Mouse (Mus musculus): ENCODE results near the gene 4930544D05Rik. TPM values are rescaled to one million over a fixed set of nuclear protein-coding genes. Genes with fewer than 3 reads are reported as not detected.
A peak's percentile ranks its signal among the peaks of the same experiment; 100 is the strongest.

Gene 4930544D05Rik
- polyA plus RNA-seq, 1 experiment, result not detected

DNA sequence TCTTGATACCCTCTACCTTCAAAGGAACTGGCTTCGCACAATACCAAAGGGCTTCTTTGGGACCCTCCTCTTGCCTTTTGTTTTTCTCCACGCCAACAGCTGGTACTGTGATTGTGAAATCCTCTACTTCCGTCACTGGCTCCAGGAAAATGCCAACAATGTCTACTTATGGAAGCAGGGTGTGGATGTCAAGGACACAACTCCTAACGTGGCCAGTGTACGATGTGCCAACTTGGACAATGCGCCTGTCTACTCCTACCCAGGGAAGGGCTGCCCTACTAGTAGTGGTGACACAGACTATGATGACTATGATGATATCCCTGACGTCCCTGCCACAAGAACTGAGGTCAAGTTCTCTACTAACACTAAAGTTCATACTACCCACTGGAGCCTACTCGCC lies 24.3 kb downstream of the 4930544D05Rik start:
- Histone ChIP-seq H3K27me3 (ENCODE audit: control insufficient read depth, insufficient read depth, low read length) (no peaks in the 10 kb centered on the region), H3K36me3 (ENCODE audit: control insufficient read depth, insufficient read depth, low read length) (peaks cover 11% of the 10 kb centered on the region), H3K4me1 (ENCODE audit: control insufficient read depth, insufficient read depth, insufficient read length, low read length) (no peaks in the 10 kb centered on the region), H3K4me3 (ENCODE audit: low read depth, low read length) (no peak overlapping the region), H3K27ac (ENCODE audit: insufficient read depth, low read depth, low read length) (no peak overlapping the region)
- TF ChIP-seq POLR2A (IDR thresholded peaks at IDR 0.05; ENCODE audit: low read depth, low read length), result no peak
- no peak for TF ChIP-seq CTCF (IDR thresholded peaks at IDR 0.05; ENCODE audit: extremely low read depth, insufficient read length, insufficient replicate concordance, low read depth, low read length)
- whole genome bisulfite sequencing, result 62% methylated on average over 8 of the region's 8 CpGs

DNA sequence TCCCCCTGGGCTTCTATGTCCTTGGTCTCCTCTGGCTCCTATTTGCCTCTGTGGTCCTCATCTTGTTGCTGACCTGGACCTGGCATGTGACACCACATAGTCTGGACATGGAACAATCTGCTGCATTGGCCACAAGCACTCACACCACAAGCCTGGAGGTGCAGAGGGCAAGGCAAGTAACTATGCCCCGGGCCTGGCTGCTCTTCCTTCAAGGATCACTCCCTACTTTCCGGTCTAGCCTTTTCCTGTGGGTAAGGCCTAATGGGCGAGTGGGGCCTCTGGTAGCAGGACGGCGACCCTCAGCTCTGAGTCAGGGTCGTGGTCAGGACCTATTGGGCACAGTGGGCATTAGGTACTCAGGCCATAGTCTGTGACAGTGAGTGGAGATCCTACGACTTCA lies 25.6 kb downstream of the 4930544D05Rik start:
- Histone ChIP-seq H3K27me3 (ENCODE audit: control insufficient read depth, insufficient read depth, low read length) (no peaks in the 10 kb centered on the region), H3K27ac (ENCODE audit: insufficient read depth, low read depth, low read length) (no peak overlapping the region), H3K4me3 (ENCODE audit: low read depth, low read length) (no peak overlapping the region), H3K4me1 (ENCODE audit: control insufficient read depth, insufficient read depth, insufficient read length, low read length) (peaks cover 6% of the 10 kb centered on the region; the same call in 1 of the 2 replicates), H3K36me3 (ENCODE audit: control insufficient read depth, insufficient read depth, low read length) (peaks cover 20% of the 10 kb centered on the region)
- TF ChIP-seq POLR2A (IDR thresholded peaks at IDR 0.05; ENCODE audit: low read depth, low read length) (no peak), CTCF (IDR thresholded peaks at IDR 0.05; ENCODE audit: extremely low read depth, insufficient read length, insufficient replicate concordance, low read depth, low read length) (no peak)
- 80% methylated on average over 7 of the region's 7 CpGs for WGBS

- Histone ChIP-seq H3K27ac (ENCODE audit: insufficient read depth, low read depth, low read length) (no peak overlapping the region), H3K4me3 (ENCODE audit: low read depth, low read length) (no peak overlapping the region), H3K4me1 (ENCODE audit: control insufficient read depth, insufficient read depth, insufficient read length, low read length) (peaks cover 6% of the 10 kb centered on the region; the same call in 1 of the 2 replicates), H3K36me3 (ENCODE audit: control insufficient read depth, insufficient read depth, low read length) (peaks cover 20% of the 10 kb centered on the region), H3K27me3 (ENCODE audit: control insufficient read depth, insufficient read depth, low read length) (no peaks in the 10 kb centered on the region)
- 83% methylated on average over 6 of the region's 6 CpGs for WGBS
- TF ChIP-seq POLR2A (IDR thresholded peaks at IDR 0.05; ENCODE audit: low read depth, low read length), result no peak
- TF ChIP-seq CTCF (IDR thresholded peaks at IDR 0.05; ENCODE audit: extremely low read depth, insufficient read length, insufficient replicate concordance, low read depth, low read length), result no peak
Observed at GRCm38 (mm10) chr11:70643051-70643450, 27.4 kb downstream of the 4930544D05Rik start.

GRCm38 (mm10) chr11:70644564-70645103 lies 29.0 kb downstream of the 4930544D05Rik start:
- Histone ChIP-seq H3K27me3 (ENCODE audit: control insufficient read depth, insufficient read depth, low read length) (no peaks in the 10 kb centered on the region), H3K4me1 (ENCODE audit: control insufficient read depth, insufficient read depth, insufficient read length, low read length) (peaks cover 14% of the 10 kb centered on the region; the same call in 1 of the 2 replicates), H3K27ac (ENCODE audit: insufficient read depth, low read depth, low read length) (no peak overlapping the region), H3K36me3 (ENCODE audit: control insufficient read depth, insufficient read depth, low read length) (peaks cover 28% of the 10 kb centered on the region), H3K4me3 (ENCODE audit: low read depth, low read length) (no peak overlapping the region)
- WGBS, result 95% methylated on average over 8 of the region's 8 CpGs
- TF ChIP-seq CTCF (IDR thresholded peaks at IDR 0.05; ENCODE audit: extremely low read depth, insufficient read length, insufficient replicate concordance, low read depth, low read length) (no peak), POLR2A (IDR thresholded peaks at IDR 0.05; ENCODE audit: low read depth, low read length) (no peak)

- TF ChIP-seq POLR2A (IDR thresholded peaks at IDR 0.05; ENCODE audit: low read depth, low read length) (no peak), CTCF (IDR thresholded peaks at IDR 0.05; ENCODE audit: extremely low read depth, insufficient read length, insufficient replicate concordance, low read depth, low read length) (no peak)
- WGBS, result 76% methylated on average over 12 of the region's 12 CpGs
- Histone ChIP-seq H3K4me3 (ENCODE audit: low read depth, low read length) (peak overlapping the region; percentile 77), H3K27ac (ENCODE audit: insufficient read depth, low read depth, low read length) (no peak overlapping the region; the same call in 1 of the 2 replicates), H3K4me1 (ENCODE audit: control insufficient read depth, insufficient read depth, insufficient read length, low read length) (peaks cover 19% of the 10 kb centered on the region; the same call in 1 of the 2 replicates), H3K36me3 (ENCODE audit: control insufficient read depth, insufficient read depth, low read length) (peaks cover 38% of the 10 kb centered on the region), H3K27me3 (ENCODE audit: control insufficient read depth, insufficient read depth, low read length) (no peaks in the 10 kb centered on the region)
Observed at GRCm38 (mm10) chr11:70645461-70646258, 30.0 kb downstream of the 4930544D05Rik start.

DNA sequence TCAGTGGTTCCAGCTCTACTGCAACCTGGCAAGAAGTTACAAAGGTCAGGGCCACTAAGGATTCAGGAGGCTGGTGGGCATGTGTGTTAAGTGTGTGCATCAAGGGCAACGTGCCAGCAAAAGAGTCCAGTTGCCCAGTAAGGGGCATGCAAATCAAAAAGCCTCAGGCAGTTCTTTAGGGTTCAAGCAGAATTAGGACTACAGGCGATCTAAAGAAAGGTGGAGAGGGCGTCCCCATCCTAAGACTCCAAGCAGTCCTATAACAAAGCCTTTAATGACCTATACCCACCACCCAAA lies 30.6 kb downstream of the 4930544D05Rik start:
- no peak for TF ChIP-seq CTCF (IDR thresholded peaks at IDR 0.05; ENCODE audit: extremely low read depth, insufficient read length, insufficient replicate concordance, low read depth, low read length)
- TF ChIP-seq POLR2A (IDR thresholded peaks at IDR 0.05; ENCODE audit: low read depth, low read length), result no peak
- Histone ChIP-seq H3K36me3 (ENCODE audit: control insufficient read depth, insufficient read depth, low read length) (peaks cover 43% of the 10 kb centered on the region), H3K4me1 (ENCODE audit: control insufficient read depth, insufficient read depth, insufficient read length, low read length) (peaks cover 23% of the 10 kb centered on the region), H3K27me3 (ENCODE audit: control insufficient read depth, insufficient read depth, low read length) (no peaks in the 10 kb centered on the region), H3K27ac (ENCODE audit: insufficient read depth, low read depth, low read length) (peak overlapping the region; percentile 73), H3K4me3 (ENCODE audit: low read depth, low read length) (peak overlapping the region; percentile 77)
- 6% methylated on average over 3 of the region's 3 CpGs for WGBS
